Mouse (Mus musculus) testis, adult 2 months (tissue): ENCODE data around the gene Nlrc5.

ENCODE experiments used
- CTCF ChIP-seq: fragments of 200-500 bp; IDR thresholded peaks from 2 replicates; pipeline ENCODE4 v1.5.1; 2012; ENCODE audit warnings: low read depth, mild to moderate bottlenecking, inconsistent platforms, low read length, moderate library complexity; ENCODE audit not compliant: control insufficient read depth, insufficient read depth, insufficient replicate concordance
- POLR2A ChIP-seq: fragments of 200-500 bp; IDR thresholded peaks from 2 replicates; pipeline ENCODE4 v1.6.1; 2012; ENCODE audit warnings: low read depth, mild to moderate bottlenecking, inconsistent platforms, low read length, moderate library complexity; ENCODE audit not compliant: control insufficient read depth

GRCm38 (mm10) chr8:94522482-94522881 lies 88.3 kb downstream of the Nlrc5 start:
- TF ChIP-seq CTCF (no peak), POLR2A (no peak)
